Mouse (Mus musculus) retina, embryonic 14.5 days (tissue): ENCODE results near the gene Gm20509.
"Not testable (repeated sequence)": the region's sequence is repeated elsewhere in the genome, so short reads cannot be mapped to it uniquely, and the experiment has no call there.

Experiments
- DNase-seq: peaks from one replicate; pipeline ENCODE4 v3.0.0-alpha.2; 2015; ENCODE audit warnings: low spot score

The Gm20509 gene

GRCm38 (mm10) chr9:73101536-73101935 lies 734 bp upstream of the Gm20509 start, which contains the start of gene Khdc3:
Gene Khdc3, plus strand, starts transcription at chr9:73101836.
- DNase-seq, result no peak

- DNase-seq, result peak; percentile 63
Measured at GRCm38 (mm10) chr9:73103159-73103879, 1.0 kb downstream of the Gm20509 start.

DNA sequence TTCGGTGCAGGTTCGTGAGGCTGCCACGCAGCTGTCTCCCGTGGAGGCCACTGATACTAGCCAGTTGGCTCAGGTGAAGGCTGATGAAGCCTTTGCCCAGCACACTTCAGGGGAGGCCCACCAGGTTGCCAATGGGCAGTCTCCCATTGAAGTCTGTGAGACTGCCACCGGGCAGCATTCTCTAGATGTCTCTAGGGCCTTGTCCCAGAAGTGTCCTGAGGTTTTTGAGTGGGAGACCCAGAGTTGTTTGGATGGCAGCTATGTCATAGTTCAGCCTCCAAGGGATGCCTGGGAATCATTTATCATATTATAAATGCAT lies 1.6 kb downstream of the Gm20509 start:
- DNase-seq, result no peak

DNA sequence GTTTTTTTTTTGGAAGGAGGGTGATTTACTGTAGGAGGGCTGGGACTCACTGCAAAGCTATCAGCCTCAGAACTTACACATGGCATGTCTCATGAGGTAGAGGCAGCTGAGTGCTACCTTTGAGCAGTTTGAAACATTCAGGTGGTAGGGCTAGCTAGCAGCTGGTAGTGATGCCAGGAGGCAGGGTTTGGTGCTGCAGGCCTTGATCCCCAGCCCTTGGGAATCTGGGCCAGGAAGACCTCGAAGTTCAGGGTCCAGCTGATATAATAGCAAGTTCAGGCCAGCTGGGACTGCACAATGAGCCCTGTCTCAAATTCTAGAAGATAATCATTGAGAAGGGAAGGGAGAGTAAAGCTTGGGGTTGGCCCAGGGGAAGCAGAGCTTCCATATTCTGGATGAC lies 2.9 kb downstream of the Gm20509 start:
- DNase-seq, result no peak

DNA sequence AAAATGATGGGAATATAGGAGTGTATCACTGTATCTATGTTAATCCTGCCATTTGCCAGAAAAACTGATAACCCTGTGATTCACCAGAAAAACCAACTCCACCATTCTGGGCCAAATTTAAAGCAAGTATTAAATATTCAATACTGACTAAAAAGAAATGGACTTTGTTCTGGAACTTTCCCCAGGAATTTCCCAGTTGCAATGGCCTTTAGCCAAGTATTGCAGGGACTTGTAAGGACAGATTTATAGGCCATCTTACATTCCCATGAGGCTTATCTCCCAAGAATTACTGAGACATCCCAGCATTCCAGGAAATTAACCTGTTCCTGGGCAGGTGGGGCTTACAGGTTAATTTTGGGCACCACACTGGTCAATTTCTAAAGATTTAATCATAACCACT lies 3.5 kb downstream of the Gm20509 start:
- DNase-seq, result no peak

DNA sequence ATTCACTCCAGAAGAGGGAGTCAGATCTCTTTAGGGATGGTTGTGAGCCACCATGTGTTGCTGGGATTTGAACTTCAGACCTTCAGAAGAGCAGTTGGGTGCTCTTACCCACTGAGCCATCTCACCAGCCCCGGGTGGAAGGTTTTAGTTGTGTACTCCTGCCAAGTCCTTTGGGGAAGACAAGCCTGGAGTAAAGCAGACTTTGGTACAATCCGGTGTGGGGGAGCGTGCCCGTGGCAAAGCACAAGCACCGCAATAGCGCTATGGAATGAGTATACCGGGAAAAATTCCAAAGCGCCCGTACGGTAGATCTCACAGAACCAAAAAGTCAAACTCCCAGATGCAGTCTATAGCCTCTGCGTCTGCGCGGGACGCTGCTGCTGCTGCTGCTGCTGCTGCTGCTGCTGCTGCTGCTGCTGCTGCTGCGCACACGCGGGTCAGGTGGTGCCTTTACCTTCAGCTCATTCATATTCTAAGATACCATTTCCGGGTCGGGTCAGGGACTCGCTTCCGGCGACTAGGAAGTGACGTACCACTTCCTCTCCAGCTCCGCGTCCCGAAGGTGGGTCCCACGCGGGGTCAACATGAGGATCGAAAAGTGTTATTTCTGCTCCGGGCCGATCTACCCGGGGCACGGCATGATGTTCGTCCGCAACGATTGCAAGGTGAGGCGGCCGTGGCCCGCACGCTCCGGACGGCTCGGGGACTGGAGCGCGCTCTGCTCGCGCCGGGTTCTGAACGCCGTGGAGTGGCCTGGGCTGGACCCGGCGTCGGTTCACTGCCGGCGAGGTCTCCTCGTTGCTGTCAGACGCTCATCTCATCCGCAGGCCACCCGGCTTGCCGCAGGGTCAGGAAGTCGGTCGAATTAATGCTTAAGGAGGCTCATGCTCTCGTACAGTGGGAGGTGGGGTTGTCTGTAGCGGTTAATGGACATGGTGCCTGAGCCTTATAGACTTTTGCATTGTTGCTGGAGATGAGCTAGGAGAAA lies 10.9 kb downstream of the Gm20509 start, which contains the start of gene Rsl24d1:
Gene Rsl24d1 (plus strand): TSS at position 508 of the 988 bp plus-strand sequence.
- DNase-seq, result peak; percentile 88

DNA sequence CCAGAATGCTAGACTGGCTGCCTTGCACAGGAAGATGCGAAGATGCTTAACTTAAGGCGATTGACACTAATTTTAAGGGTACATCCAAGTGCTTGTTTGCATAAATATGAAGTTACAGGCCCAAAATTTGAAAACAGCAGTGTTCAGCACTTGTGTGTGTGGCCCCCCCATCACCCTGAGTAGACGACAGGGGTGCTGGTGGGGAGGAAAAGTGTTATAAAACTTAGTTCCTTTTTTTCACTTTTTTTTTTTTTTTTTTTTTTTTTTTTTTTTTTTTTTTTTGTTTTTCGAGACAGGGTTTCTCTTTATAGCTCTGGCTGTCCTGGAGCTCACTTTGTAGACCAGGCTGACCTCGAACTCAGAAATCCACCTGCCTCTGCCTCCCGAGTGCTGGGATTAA lies 14.4 kb downstream of the Gm20509 start:
- DNase-seq, result not testable (repeated sequence)

DNA sequence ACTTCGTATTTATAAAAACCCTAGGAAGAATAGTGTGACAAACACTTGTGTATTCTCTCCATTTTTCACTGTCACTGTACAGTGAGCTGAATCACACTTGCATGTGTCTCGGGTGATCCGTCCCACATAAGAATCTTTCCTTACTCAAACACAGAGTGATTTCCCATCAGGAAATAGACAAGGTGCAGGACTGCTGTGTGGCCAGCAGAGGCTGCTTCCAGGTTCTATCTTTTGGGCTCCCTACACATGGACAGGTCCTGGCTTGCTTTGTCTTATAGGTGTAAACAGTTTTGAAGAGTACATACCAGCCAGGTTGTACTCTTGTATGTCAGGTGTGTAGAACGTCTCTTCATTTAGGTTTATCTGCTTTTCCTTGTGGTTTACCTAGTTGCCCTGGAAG lies 15.7 kb downstream of the Gm20509 start:
- DNase-seq, result no peak

GRCm38 (mm10) chr9:73121735-73122134 lies 19.5 kb downstream of the Gm20509 start:
- peak; percentile 59 for DNase-seq

- DNase-seq, result no peak
Measured at GRCm38 (mm10) chr9:73125043-73125570, 22.8 kb downstream of the Gm20509 start.

DNA sequence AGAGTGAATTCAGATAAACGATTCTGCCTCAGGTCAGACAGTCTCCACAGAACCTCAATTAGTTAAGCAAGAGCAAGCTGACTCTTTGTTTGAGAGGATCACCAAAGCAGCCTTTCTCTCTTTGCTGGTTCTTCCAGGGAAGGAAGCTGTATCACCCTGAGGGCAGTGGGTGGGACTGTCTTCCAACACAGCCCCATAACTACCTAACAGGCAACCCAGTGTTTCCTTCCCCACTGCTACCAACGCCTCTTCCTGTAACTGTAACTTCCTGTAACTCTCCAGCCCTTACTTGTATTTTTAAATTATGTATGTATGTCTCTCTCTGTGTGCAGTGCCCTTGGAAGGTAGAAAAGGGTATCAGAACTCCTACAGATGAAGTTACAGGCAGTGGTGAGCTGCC lies 25.2 kb downstream of the Gm20509 start:
- no peak for DNase-seq

DNA sequence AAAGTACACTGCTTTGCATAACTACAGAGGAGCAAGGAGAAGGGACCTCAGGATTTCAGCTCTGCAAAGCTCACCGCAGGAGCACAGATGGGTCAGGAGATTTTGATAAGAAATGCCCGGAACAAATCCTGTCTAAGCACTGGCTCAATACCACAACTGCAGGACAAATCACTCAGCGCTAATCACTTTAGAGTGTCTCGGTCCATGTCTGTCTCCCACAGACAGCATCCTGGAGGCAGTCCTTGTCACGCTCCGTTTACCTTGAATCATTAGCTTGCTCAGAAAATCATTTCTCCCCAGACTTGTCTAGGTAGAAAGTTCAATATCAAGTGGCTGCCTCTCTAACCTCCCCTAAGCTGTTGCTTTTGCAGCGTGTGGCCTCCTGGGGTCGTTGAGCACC lies 27.6 kb downstream of the Gm20509 start:
- DNase-seq, result peak; percentile 19

- DNase-seq, result no peak
Measured at GRCm38 (mm10) chr9:73130529-73130928, 28.3 kb downstream of the Gm20509 start.

DNA sequence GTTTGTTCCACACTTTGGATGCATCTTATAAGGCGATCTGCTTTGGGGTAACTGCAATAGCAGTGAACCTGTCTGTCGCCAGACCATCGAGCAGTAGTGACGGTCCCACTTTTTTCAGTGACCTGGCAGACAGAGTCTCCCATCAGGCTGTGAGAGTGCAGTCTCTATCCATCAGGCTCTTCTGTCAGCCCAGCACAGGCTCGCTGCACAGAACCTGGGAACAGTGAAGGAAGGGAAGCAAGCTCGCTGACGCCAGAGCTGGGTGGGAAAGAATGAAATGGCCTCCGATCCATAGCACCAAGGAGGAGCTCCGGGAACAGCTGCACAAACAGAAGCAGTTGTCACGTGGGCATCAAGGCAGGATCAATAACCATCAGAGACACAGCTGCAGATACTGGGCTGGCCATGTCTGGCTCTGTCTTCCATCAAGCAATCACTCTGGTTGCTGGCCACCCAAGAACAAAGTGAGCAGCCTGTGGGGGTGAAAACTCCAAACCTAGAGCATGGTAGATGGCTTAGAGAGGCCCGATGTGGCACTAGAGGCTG lies 35.1 kb downstream of the Gm20509 start:
- no peak for DNase-seq

DNA sequence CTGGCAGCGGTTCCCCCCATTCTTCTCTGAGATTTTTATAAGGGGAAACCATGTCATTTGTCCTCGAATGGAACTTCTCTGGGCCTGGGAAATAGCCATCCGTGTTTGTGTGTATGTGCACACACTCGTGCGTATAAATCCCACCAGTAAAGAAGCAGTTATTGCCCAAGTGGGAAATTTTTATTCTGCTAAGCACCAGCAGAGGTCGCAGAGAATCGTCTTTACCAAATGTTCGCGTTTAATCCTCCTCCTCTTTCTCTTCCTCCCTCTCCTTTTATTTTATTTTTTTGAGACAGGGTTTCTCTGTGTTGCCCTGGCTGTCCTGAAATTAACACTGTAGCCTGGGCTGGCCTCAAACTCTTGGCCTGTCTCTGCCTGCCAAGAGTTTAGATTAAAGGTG lies 52.1 kb downstream of the Gm20509 start:
- DNase-seq, result peak; percentile 35

- no peak for DNase-seq
Measured at GRCm38 (mm10) chr9:73157968-73158367, 55.7 kb downstream of the Gm20509 start.

DNA sequence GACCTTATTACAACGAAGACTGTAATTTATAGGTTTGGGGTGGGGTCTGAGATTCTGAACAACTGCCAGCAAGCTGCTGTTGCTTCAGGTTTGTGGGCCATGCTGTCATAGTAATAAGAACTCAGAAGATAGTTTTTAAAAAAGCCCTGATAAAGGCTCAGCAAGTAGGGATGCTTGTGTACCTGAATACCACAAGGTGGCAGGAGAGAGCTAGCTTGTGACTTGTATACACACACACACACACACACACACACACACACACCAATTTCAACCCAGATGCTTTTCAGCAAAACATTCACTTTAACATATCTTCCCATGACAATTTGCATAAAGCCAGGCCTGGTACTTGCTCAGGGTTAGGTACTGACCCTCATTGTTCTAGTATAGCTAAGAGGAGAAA lies 57.0 kb downstream of the Gm20509 start:
- DNase-seq, result peak; percentile 67

GRCm38 (mm10) chr9:73162571-73163333 lies 60.5 kb downstream of the Gm20509 start:
- peak; percentile 94 for DNase-seq

DNA sequence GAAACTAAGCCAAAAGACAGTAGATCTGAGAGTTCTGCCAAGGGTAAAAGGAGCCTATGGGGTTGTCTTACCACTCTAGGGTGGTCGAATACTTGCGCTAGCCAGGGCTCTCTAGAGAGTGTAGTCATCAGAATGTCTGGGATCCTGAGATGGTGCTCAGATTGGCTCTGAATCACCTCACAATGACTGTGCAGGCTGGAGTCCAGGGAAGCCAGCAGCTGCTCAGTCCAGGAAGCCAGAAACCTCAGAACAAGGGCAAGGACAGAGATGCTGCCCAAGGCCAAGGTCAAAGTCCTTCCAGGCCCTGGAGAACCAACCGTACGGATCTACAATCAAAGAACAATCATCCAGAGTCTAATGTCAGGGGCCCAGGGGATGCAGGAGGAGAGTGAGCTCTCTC lies 63.4 kb downstream of the Gm20509 start:
- no peak for DNase-seq
